Mouse (Mus musculus): ENCODE data around the gene Hamp. TPM values are rescaled to one million over a fixed set of nuclear protein-coding genes. Genes with fewer than 3 reads are reported as not detected.

Hamp gene
- polyA plus RNA-seq, 1 experiment: not detected

- Histone ChIP-seq H3K4me3 (ENCODE audit: insufficient read depth, poor library complexity, severe bottlenecking) (no peak overlapping the region), H3ac (ENCODE audit: control insufficient read depth, insufficient read length, low read depth) (no peak overlapping the region), H3K27me3 (ENCODE audit: control insufficient read depth, insufficient read depth, insufficient read length) (peaks cover 10% of the 10 kb centered on the region), H3K36me3 (ENCODE audit: control insufficient read depth, insufficient read depth) (no peaks in the 10 kb centered on the region), H3K79me3 (ENCODE audit: low read depth) (no peaks in the 10 kb centered on the region), H3K79me2 (ENCODE audit: control insufficient read depth, insufficient read depth) (no peaks in the 10 kb centered on the region)
- TF ChIP-seq CEBPB (IDR thresholded peaks at IDR 0.05; ENCODE audit: low read depth) (no peak), MYOD1 (IDR thresholded peaks at IDR 0.05; ENCODE audit: control insufficient read depth, insufficient read length, low read depth) (no peak), FOSL1 (IDR thresholded peaks at IDR 0.05; ENCODE audit: insufficient read depth, low read length, poor library complexity, severe bottlenecking) (no peak), MAX (IDR thresholded peaks at IDR 0.05) (no peak), USF1 (IDR thresholded peaks at IDR 0.05; ENCODE audit: low read depth) (no peak), MYOG (IDR thresholded peaks at IDR 0.05; ENCODE audit: control insufficient read depth, extremely low read depth, insufficient read length) (no peak), CTCF (IDR thresholded peaks at IDR 0.05; ENCODE audit: control insufficient read depth, insufficient read depth, insufficient read length) (no peak)
Measured at GRCm38 (mm10) chr7:30892515-30892914, 51.3 kb downstream of the Hamp start.

Other genes with a start within 250 kb of the Hamp start
- not detected for gene 2200002J24Rik, start 245.1 kb downstream of the Hamp start, polyA plus RNA-seq (2012; fragmentation: generic; extraction: Trizol)
- not detected for gene Atp4a, start 231.8 kb downstream of the Hamp start, polyA plus RNA-seq (2012; fragmentation: generic; extraction: Trizol)
- gene Tmem147, start 214.5 kb downstream of the Hamp start, polyA plus RNA-seq (2012; fragmentation: generic; extraction: Trizol): 168 TPM
- not detected for gene Gapdhs, start 200.4 kb downstream of the Hamp start, polyA plus RNA-seq (2012; fragmentation: generic; extraction: Trizol)
- gene Sbsn, start 192.6 kb downstream of the Hamp start, polyA plus RNA-seq (2012; fragmentation: generic; extraction: Trizol): 3.6 TPM
- not detected for gene Dmkn, start 180.3 kb downstream of the Hamp start, polyA plus RNA-seq (2012; fragmentation: generic; extraction: Trizol)
- gene Krtdap, start 156.1 kb downstream of the Hamp start, polyA plus RNA-seq (2012; fragmentation: generic; extraction: Trizol): not detected
- gene Ffar2, start 120.3 kb downstream of the Hamp start, polyA plus RNA-seq (2012; fragmentation: generic; extraction: Trizol): not detected
- not detected for gene Ffar3, start 87.9 kb downstream of the Hamp start, polyA plus RNA-seq (2012; fragmentation: generic; extraction: Trizol)
- gene Ffar1, start 82.5 kb downstream of the Hamp start, polyA plus RNA-seq (2012; fragmentation: generic; extraction: Trizol): not detected
- gene Cd22, start 63.7 kb downstream of the Hamp start, polyA plus RNA-seq (2012; fragmentation: generic; extraction: Trizol): 0.01 TPM
- 0.05 TPM for gene Mag, start 29.2 kb downstream of the Hamp start, polyA plus RNA-seq (2012; fragmentation: generic; extraction: Trizol)
- gene Hamp2, start 19.4 kb downstream of the Hamp start, polyA plus RNA-seq (2012; fragmentation: generic; extraction: Trizol): not detected
- gene Usf2, start 12.8 kb upstream of the Hamp start, polyA plus RNA-seq (2012; fragmentation: generic; extraction: Trizol): 86.1 TPM
- 0.04 TPM for gene Lsr, start 29.4 kb upstream of the Hamp start, polyA plus RNA-seq (2012; fragmentation: generic; extraction: Trizol)
- gene Fam187b, start 29.8 kb upstream of the Hamp start, polyA plus RNA-seq (2012; fragmentation: generic; extraction: Trizol): not detected
- 103 TPM for gene Fxyd5, start 98.4 kb upstream of the Hamp start, polyA plus RNA-seq (2012; fragmentation: generic; extraction: Trizol)
- gene Fxyd7, start 107.4 kb upstream of the Hamp start, polyA plus RNA-seq (2012; fragmentation: generic; extraction: Trizol): not detected
- gene Fxyd1, start 113.2 kb upstream of the Hamp start, polyA plus RNA-seq (2012; fragmentation: generic; extraction: Trizol): 0.55 TPM
- gene Lgi4, start 115.3 kb upstream of the Hamp start, polyA plus RNA-seq (2012; fragmentation: generic; extraction: Trizol): 0.02 TPM
- gene Fxyd3, start 132.7 kb upstream of the Hamp start, polyA plus RNA-seq (2012; fragmentation: generic; extraction: Trizol): 0.04 TPM
- not detected for gene Hpn, start 171.3 kb upstream of the Hamp start, polyA plus RNA-seq (2012; fragmentation: generic; extraction: Trizol)
- 2.3 TPM for gene Scn1b, start 183.0 kb upstream of the Hamp start, polyA plus RNA-seq (2012; fragmentation: generic; extraction: Trizol)
- 17.9 TPM for gene Gramd1a, start 211.9 kb upstream of the Hamp start, polyA plus RNA-seq (2012; fragmentation: generic; extraction: Trizol)

All from C2C12 (cell line).